Mouse (Mus musculus) heart, postnatal 14 days (tissue): ENCODE data around the gene Ddx55. TPM values are rescaled to one million over a fixed set of nuclear protein-coding genes. Genes with fewer than 3 reads are reported as not detected.
A peak's percentile ranks its signal among the peaks of the same experiment; 100 is the strongest.
"Not testable (repeated sequence)": the region's sequence is repeated elsewhere in the genome, so short reads cannot be mapped to it uniquely, and the experiment has no call there.

Source experiments
- DNase-seq, 2 experiments: peaks; one replicate each; pipeline ENCODE4 v3.0.0; 2021 to 2022
- intact Hi-C: fragments of 180-260 bp; cut with DNase I; formaldehyde crosslinking; loops from one replicate; pipeline ENCODE4 v1.15.1; 2025
- total RNA-seq, 2 experiments: library from RNA; stranded (reverse); gene quantifications; 2 replicates each; pipeline ENCODE4 v1.2.3; 2021

Ddx55 gene
- total RNA-seq, 2 experiments from 2014 or later = 5.4 to 6.7 TPM

GRCm38 (mm10) chr5:124536776-124537175 is 15.9 kb upstream of the Ddx55 start:
- intact Hi-C loops = no loop called here
- DNase-seq = peak; percentile 72 to 75

DNA sequence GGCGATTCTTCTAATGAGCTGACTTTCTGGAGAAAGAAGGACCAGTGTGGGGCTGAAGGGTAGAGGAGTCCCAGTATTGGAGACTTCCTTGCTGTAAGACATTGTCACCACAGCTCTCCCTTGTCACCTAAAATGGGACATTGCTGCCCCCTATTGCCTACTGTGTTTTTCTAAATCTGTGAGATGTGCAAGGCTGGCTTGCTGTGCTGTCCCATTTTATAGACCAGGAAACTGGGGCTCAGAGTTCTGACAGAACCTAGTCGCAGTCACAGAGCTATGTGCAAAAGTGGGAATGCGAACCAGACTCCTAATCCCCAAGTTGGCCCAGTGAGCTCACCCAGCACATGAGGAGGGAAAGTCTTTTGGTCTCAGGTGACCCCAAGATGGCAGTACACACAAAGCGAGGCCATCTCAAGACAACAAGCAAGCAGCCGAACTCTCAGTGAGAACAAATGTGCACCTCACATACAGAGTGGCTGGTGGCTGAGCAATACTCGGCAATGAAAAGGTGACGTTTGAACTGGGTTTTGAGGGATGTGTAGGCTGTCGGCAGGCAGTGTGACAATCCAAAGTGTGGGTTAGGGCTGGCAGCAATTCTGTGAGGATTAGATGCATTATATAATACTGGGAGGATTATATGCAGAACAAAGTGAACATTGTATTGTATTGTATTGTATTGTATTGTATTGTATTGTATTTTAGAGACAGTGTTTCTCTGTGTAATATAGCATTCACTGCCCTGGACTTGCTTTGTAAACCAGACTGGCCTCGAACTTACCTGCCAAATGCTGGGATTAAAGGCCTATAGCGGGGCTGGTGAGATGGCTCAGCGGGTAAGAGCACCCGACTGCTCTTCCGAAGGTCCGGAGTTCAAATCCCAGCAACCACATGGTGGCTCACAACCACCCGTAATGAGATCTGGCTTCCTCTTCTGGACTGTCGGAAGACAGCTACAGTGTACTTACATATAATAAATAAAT is 13.6 kb upstream of the Ddx55 start:
- peak; percentile 65 to 75 for DNase-seq
- intact Hi-C loops = loop anchor here (2.0 kb wide), 1 partner anchor 106 kb away; no protein-coding TSS in a partner anchor

- DNase-seq = no peak
- intact Hi-C loops = loop anchor here (2.0 kb wide), 2 partner anchors 61 to 107 kb away; partner anchors contain the start of gene Rilpl2
These were observed 12.8 kb upstream of the Ddx55 start for GRCm38 (mm10) chr5:124539905-124540304.

- peak; percentile 96 to 97 for DNase-seq
- intact Hi-C loops = loop anchor here (2.0 kb wide), 1 partner anchor 62 kb away; the partner anchor contains the start of gene Rilpl2
These were observed 12.3 kb upstream of the Ddx55 start, which contains the start of gene Tmed2 for GRCm38 (mm10) chr5:124540383-124540786. Tmed2 (plus strand) TSS chr5:124540695.

DNA sequence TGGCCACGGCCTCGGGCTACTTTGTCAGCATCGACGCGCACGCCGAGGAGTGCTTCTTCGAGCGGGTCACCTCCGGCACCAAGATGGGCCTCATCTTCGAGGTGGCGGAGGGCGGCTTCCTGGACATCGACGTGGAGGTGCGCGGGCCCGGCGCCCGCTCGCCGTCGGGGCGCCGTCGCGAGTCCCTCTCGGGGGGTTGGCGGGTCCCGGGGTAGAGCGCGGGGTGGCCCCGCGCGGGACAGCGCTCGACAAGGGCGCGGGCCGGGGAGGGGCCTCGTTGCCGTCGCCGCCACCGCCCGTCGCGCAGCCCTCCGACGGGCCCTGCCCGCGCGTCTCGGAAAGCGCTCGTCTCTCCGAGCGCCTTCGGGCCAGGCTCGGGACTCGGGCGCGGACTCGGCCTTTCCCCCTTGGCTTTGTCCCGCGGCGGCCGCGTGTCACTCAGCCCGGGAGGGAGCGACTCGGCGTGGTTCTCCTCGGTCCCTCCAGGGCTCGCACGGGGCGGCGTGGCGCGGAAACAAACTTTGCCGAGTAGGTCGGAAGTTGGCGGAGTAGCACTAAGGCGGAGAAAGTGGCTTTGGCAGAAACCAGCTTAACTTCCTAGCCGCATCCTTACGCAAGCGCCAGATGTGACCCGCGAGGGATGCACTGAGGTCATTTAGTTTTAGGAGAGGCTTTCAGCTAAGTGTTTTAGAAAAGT is 11.6 kb upstream of the Ddx55 start:
- intact Hi-C loops = loop anchor here (2.0 kb wide), 1 partner anchor 62 kb away; the partner anchor contains the start of gene Rilpl2

GRCm38 (mm10) chr5:124541602-124541973 is 11.1 kb upstream of the Ddx55 start:
- no peak for DNase-seq
- intact Hi-C loops = loop anchor here (2.0 kb wide), 1 partner anchor 63 kb away; the partner anchor contains the start of gene Rilpl2

More for the DNA sequence above, 11.6 kb upstream of the Ddx55 start:
- peak; percentile 77 to 83 for DNase-seq

GRCm38 (mm10) chr5:124550737-124551136 is 1.9 kb upstream of the Ddx55 start:
- DNase-seq, intact Hi-C loops: not testable (repeated sequence)

- DNase-seq, intact Hi-C loops: not testable (repeated sequence)
These were observed 1.1 kb upstream of the Ddx55 start for GRCm38 (mm10) chr5:124551349-124552093.

DNA sequence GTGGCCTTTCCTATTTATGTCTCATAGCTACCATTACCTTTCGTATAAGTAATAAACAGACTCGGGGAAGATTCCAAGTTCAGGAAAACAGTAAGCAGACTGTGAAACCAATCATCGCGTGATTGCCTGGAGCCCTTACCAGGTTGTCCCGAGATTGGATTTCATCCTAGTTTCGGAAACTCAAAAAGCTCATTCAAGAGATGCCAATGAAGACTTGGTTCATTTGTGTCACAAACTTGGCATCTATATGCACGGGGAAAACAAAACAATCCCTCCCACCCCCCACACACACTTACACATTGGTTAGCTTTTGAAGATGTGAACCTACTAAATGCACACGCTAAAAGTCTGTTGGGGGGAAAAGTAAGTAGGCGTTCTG is 581 bp upstream of the Ddx55 start:
- intact Hi-C loops = no loop called here

DNA sequence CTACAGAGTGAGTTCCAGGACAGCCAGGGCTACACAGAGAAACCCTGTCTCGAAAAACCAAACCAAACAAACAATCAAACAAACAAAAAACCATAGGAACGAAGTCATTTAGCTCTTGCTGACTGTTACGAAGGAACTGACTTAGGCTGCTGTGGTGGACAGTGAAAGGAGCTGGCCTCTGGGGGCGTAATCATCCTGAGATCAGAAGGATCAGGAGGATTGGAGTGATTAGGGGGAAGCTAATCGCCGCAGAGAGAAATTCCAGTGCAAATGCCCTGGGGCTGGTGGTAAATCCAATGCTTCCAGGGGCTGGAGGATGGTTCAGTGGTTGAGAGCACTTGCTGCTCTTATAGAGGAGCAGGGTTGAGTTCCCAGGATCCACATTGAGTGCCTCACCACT is 943 bp downstream of the Ddx55 start:
- intact Hi-C loops = no loop called here

More for the DNA sequence above, 581 bp upstream of the Ddx55 start:
- no peak for DNase-seq

DNA sequence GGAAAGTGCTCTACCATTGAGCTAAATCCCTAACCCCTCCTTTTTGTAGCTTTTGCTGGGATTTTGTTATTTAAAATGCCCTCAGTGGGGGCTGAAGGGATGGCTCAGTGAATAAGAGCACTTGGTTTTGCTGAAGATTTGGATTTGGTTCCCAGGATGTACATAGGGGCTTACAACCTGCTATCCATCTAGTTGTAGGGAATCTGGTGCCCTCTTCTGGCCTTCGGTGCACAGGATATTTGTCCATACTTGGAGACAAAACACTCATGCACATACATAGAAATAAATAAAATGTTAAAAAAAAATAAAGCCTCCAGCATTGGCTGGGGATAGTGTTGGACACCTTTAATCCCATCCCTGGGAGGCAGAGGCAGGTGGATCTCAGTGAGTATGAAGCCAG is 2.5 kb downstream of the Ddx55 start:
- intact Hi-C loops = no loop called here
- no peak for DNase-seq

More for the DNA sequence above, 943 bp downstream of the Ddx55 start:
- no peak for DNase-seq

DNA sequence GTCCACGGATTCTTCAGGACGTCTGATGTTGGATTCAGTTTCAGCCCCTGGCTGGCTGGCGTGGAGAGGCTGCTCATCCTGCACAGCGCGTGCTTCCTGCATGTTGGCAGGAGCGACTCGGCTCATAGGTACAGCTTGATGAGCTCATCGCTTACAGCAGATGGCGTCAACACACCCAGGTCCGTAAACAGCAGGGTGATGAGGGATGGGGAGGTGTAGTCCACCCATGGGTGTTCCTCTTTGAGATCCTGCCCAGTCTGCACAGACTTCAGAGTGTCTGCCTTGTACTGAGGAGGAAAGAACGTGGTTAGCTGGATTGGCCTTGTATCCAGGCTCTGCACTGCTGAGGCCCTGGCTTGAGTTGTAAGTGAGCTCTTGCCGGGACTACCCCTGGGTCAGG is 18.4 kb downstream of the Ddx55 start:
- no peak for DNase-seq
- intact Hi-C loops = no loop called here

DNA sequence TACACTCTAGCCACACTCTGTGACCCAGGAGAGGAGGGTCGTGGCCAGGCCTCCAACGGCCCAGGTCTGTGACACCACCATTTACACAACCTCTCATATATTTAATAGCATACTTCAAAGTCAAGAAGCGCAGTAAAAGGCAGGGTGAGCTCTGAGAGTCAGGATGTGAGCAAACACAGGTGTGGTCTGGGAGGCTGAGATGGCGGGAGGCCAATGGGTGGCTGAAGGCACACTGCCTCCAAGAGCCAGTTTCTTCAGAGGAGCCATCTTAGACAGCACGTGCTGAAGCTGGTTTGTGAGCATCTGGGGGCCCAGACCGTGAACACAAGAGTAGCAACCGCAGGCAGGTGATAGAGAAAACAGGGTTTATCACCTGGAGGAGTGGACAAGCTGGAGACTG is 22.8 kb downstream of the Ddx55 start:
- DNase-seq = no peak
- intact Hi-C loops = no loop called here

GRCm38 (mm10) chr5:124578633-124579317 is 26.1 kb downstream of the Ddx55 start, which contains the start of the genes Eif2b1 and Gtf2h3:
Eif2b1 (minus strand) TSS chr5:124579131.
Gtf2h3 (plus strand) TSS chr5:124579140.
- peak; percentile 94 to 98 for DNase-seq
- intact Hi-C loops = no loop called here

DNA sequence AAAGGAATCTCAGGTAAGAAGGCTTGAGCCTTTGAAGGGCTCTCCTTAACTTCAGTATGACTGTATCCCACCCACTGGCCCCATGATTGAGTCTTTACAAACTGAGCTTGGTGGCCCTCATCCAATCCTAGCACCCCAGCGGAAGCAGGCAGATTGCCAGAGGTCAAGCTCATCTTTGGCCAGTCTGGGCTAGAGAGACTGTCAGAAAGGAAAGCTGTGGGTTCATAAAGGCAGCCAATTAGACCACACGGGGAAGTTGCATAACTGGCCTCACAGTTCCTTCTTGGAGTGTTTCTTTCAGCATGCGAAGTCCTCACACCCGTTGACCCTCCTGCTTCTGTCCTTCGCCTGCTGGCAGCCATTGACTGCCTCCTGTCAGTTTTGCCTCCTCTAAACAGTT is 29.9 kb downstream of the Ddx55 start:
- DNase-seq = peak in 1 of 2 experiments; percentile 14

DNA sequence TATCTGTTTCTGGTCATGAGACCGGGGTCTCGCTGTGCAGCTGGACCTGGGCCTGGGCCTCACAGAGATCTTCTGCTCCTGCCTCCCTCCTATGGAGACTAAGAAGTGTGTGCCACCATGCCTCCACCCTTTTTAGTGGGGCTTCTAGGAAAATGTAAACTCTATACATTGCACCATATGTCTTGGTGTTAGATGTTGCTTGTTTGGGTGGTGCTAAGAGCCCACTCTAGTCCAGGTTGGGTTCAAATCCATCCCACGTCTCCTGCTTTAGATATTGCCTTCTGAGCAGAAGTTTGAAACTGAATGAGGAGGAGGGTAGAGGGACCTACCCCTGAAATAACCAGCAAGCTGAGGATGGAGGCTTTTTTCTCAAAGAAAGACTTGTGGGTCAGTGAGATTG is 40.1 kb downstream of the Ddx55 start:
- no peak for DNase-seq
- intact Hi-C loops = no loop called here

More for the DNA sequence above, 29.9 kb downstream of the Ddx55 start:
- intact Hi-C loops = no loop called here

DNA sequence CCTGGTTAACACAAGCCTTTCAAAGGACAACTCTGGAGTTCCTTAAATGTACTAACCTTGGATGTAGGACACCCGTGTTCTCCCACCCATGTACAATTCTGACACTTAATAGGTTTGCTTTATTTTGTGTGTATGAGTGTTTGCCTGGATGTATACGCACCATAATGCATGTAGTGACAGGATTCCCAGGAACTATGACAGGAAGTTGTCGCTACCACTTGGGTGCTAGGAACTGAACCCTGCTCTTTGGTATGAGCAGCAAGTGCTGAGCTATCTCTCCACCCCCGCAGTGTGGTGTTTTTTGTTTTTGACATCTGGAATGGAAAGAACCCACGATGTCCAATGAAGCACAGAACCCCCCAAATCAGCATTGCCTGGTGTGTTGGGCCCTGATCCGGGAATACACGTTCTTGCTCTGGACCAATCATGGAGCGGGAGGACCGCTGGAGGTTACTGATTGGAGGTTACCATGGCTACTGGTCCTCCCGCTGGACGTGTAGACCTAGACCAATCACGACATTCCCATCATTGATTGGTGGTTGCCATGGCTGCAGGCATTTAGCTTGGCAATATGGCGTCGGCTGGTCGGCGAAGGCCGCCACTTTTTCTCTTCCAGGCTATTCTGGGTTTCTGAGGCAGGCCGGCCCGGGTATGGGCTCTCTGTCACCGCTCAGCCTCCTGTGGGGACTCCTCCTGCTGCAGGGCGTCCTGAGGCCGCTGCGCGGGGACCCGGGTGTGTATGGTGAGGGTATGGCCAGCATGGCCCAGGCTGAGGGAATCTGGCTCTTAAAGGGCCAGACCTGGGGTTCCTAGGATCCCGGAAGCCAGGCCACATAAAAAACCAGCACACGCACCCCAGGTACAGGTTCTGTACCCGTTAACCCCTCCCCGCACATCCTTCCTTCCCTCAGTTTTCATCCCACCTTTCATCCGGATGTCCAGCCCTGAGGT is 45.8 kb downstream of the Ddx55 start:
- intact Hi-C loops = no loop called here
- DNase-seq = peak; percentile 87 to 92

GRCm38 (mm10) chr5:124599726-124600125 is 47.1 kb downstream of the Ddx55 start:
- not testable (repeated sequence) for DNase-seq
- intact Hi-C loops = loop anchor here (5.0 kb wide), 1 partner anchor 268 kb away; no protein-coding TSS in a partner anchor
